Mouse (Mus musculus) brain, embryonic 14.5 days (tissue): Measurements from ENCODE around the gene Tpcn1.

ENCODE experiments used
- CTCF ChIP-seq: fragments of 200-500 bp; IDR thresholded peaks from 2 replicates; pipeline ENCODE4 v1.5.1; 2012; ENCODE audit warnings: inconsistent platforms, mild to moderate bottlenecking, moderate library complexity, borderline replicate concordance; ENCODE audit not compliant: insufficient read depth, insufficient read length; ENCODE audit errors: extremely low read depth
- POLR2A ChIP-seq: fragments of 200-500 bp; IDR thresholded peaks from 2 replicates; pipeline ENCODE4 v1.6.1; 2012; ENCODE audit warnings: mild to moderate bottlenecking, inconsistent platforms, borderline replicate concordance; ENCODE audit not compliant: poor library complexity, insufficient read depth, insufficient read length, severe bottlenecking; ENCODE audit errors: extremely low read depth

GRCm38 (mm10) chr5:120627515-120628300 is 39.2 kb upstream of the Tpcn1 start:
- no peak for TF ChIP-seq CTCF
- TF ChIP-seq POLR2A = no peak
